Mouse (Mus musculus) mouse trophoblast stem cell (cell line): Measurements from ENCODE around the gene Jam2.

ENCODE experiments used
- in situ Hi-C, 2 experiments: fragments of 300-500 bp; cut with MseI, MboI; formaldehyde crosslinking; loops; 2 replicates in 1 of 2; 3 replicates in 1 of 2; pipeline ENCODE4 v1.15.1; 2025

Gene Jam2

DNA sequence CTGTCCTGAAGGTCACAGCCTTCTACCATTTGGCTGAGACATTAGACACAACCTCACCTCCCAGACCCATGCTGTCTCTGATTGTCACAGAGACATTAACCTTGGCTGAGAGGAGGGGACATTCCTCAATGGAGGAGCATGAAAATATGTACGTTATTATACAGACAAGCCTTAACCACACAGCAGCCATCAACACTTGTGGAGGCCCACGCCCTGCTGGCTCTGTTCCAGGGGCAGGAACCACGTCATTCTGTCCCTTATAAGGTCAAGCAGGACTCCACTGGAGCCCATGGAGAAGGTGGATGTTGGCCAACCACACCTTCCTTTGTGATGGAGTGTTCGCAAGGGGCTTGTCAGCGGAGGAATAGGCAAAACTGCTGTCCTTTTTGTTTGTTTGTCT, 5.8 kb downstream of the Jam2 start:
- in situ Hi-C loops, result no loop called here

GRCm38 (mm10) chr16:84783279-84783678, 9.4 kb downstream of the Jam2 start:
- in situ Hi-C loops, result no loop called here

- in situ Hi-C loops, result no loop called here
Observed at GRCm38 (mm10) chr16:84784966-84785365, 11.0 kb downstream of the Jam2 start.

GRCm38 (mm10) chr16:84790595-84791165, 16.8 kb downstream of the Jam2 start:
- in situ Hi-C loops, result no loop called here

DNA sequence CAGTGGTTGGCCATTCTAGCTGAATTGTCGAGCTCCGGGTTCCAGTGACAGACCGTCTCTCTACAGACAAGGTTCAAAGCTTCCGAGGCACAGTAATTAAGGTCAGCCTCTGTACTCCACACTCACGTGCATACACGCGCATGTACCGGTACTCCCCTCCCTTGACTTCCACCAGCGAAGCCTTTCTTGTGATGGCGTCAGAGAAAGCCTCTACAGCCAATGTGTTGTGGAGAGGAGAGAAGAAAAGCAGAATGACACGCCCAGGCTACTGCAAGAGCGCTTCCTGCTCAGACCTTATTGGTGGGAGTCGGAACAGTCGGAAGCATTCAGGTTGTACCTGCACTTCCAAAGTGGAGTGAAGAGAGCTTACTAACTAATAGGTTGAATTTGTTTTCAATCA, 19.5 kb downstream of the Jam2 start:
- in situ Hi-C loops, result no loop called here

DNA sequence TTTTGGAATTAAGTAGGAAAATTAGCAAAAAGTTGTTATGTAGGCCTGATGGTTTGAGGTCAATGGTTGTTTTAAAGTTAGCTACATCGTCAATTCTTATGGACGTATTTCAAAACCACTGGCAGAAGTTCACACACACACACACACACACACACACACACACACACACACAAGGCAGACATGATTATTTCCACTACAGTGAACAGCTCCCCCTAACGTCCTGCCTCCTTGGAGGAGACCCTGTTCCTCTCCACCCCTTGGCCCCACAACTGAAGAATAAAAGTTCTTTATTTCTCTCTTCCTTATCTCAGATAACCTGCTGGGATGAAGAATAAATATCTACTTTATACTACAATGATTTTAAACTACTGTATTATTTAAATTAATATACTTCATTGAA, 21.4 kb downstream of the Jam2 start:
- in situ Hi-C loops, result no loop called here

GRCm38 (mm10) chr16:84796678-84797077, 22.8 kb downstream of the Jam2 start:
- in situ Hi-C loops, result no loop called here

DNA sequence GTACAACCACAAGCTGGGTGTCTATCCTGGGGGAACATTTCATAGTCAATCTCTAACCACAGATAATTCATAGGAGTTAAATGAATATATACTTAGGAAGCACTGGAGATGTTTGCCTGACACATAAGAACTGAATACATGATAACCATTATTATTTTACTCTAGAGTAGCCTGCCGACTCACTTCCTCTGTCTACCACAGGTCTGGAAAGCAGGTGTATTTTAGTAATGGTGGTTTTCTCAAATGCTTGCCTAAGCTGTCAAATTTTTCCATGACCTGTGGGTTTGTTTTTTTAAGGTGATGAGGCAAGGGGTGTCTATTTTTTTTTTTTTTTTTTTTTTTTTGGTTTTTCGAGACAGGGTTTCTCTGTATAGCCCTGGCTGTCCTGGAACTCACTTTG, 26.1 kb downstream of the Jam2 start:
- in situ Hi-C loops, result no loop called here

- in situ Hi-C loops, result no loop called here
Observed at GRCm38 (mm10) chr16:84802217-84802616, 28.3 kb downstream of the Jam2 start.

DNA sequence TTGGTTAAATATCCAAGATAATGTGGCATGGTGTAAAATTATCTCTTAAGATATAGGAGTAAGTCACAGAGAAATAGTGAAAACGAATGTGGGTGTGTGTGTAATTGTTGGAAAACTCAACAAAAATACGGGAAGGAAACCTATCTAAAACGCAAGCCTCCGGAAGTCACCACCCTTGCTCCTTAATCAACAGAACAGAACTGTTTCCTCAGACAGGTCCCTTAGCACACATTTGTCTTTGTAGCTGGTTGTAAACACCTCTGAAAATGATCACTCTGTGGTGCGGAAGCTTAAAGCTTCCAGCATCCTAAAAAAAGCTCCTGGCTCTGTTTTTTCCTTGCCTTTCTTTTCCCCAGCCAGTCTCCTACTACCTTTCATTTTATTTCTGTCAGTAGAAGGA, 30.9 kb downstream of the Jam2 start:
- in situ Hi-C loops, result no loop called here

GRCm38 (mm10) chr16:84806175-84806574, 32.3 kb downstream of the Jam2 start:
- in situ Hi-C loops, result no loop called here

GRCm38 (mm10) chr16:84807874-84808273, 34.0 kb downstream of the Jam2 start:
- in situ Hi-C loops, result no loop called here

DNA sequence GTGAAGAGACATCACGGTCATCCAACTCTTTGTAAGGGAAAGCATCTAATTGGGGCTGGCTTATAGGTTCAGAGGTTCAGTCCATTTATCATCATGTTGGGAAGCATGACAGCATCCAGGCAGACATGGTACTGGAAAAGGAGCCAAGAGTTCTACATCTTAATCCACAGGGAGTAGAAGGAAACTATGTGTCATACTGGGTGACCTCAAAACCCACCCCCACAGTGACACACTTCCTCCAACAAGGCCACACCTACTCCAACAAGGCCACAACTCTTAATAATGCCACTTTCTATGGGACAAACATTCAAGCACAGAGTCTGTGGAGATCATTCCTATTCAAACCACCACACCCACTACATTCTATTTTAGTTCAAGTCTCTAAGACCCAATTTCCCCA, 36.3 kb downstream of the Jam2 start:
- in situ Hi-C loops, result no loop called here

DNA sequence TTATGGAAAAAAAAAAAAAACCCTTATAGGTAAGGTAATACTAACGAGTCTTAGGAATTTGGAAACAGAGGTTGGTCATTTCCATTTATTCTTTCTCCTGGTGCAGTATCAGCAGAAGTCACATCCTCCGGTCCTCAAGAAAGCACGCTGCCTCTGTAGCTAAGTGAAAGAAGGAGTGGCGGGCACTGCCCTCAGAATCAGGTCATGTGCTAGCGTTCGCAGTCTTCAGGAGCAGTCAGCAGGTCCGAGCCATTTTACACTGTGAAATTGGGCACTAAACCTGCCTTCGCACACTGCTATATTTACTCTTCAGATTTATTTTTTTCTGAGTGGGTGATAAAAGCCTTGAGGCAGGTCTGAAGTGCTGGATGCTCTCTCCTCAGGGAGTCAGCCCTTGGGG, 39.9 kb downstream of the Jam2 start:
- in situ Hi-C loops, result no loop called here

DNA sequence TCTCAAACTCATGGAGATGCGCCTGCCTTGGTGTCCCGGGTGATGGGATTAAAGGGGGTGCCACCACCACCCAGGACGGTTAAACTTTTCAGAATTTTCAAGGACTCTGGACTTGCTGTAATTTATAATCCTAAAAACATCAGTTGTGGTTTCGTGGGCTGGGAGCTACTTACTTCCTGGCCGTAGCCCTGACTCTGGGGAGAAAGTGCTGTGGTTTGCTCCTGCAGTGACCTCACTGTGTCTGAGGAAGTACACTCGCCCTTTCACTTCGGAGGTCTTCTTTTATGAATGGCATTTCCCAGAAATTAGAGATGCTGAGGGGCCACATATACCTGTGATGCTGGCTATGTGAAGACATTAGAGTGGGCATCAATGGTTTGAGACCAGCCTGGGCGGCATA, 40.6 kb downstream of the Jam2 start:
- in situ Hi-C loops, result no loop called here

DNA sequence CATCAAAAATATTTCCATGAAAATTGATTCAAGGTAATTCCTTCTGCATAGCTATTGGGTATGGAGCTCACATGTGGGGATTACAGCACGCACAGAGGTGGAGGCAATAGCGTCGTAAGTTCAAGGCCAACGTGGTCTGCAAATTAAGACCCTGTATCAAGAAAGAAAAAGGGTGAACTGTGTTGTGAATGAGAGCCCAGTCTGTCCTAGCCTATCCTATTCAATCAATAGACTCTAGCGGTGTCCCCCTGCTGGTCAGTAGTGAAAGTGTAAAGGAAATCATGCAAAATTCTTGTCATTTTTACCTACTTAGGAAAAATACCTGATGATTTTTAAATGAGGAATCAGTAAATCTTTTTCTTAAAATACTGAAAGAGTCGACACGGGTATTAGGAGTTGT, 43.5 kb downstream of the Jam2 start:
- in situ Hi-C loops, result no loop called here

- in situ Hi-C loops, result loop anchor here in 1 of 2 experiments (10.0 kb wide), 1 partner anchor 90 kb away; the partner anchor contains the start of gene Mrpl39
Observed at GRCm38 (mm10) chr16:84825009-84825408, 51.1 kb downstream of the Jam2 start.

- in situ Hi-C loops, result loop anchor here (5.0 kb wide), 1 partner anchor 839 kb away; no protein-coding TSS in a partner anchor
Observed at GRCm38 (mm10) chr16:84831696-84832095, 57.8 kb downstream of the Jam2 start.

GRCm38 (mm10) chr16:84832736-84833135, 58.8 kb downstream of the Jam2 start:
- in situ Hi-C loops, result loop anchor here (5.0 kb wide), 1 partner anchor 840 kb away; no protein-coding TSS in a partner anchor

DNA sequence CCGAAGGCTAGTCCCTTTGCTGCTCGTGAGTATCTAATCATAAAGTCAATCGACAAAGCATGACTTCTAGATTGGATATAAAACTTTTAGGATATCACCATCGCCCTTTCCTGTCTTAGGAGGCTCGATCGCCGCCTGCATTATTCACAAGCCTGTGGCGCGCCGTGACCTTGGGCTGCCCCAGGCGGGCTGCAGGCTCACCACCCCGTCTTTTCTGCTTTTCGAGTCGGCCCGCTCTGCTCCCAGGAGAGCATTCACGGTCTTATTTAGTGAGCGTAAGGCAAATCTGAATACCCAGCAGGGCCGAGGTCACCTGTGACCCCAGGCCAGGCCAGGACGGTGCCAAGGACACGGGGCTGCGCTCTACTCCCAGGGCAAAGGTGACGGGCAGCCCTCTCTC, 60.4 kb downstream of the Jam2 start:
- in situ Hi-C loops, result loop anchor here (5.0 kb wide), 1 partner anchor 842 kb away; no protein-coding TSS in a partner anchor

DNA sequence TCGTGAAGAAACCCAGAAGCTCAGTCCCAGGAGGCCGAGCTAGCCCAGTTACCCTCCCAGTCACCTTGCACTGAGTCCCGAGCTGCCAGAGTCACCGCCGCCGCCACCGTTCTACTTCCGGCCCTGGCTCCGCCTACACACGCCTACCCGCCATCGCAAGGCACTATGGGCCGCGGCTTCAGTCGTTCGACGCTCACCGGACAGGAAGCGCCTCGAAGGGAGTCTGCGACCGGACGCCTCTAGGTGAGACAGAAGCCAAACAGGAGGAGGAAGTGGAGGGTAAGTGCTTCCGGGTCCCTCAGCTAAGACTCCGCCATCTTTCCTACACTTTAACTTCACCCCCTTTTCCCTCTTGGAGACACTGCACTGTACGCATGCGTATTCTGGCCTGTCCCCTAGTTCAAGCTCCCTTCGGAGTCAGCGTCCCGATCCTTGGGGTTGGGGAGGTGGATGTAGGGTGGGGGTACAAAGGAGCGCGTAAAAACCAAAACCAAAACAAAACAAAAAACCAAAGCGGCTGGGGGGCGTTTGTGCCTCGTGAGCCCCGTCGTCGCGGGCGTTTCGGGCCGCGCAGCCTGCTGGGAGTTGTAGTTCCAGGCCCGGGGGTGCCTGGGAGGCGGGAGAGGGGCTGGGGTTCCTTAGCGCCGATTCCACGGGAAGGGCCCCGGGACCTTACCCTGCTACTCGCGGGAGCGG, 61.0 kb downstream of the Jam2 start, which contains the start of gene Gabpa:
Gene Gabpa, plus strand, starts transcription at position 181 of the 696 bp plus-strand sequence.
- in situ Hi-C loops, result loop anchor here (5.0 kb wide), 1 partner anchor 843 kb away; no protein-coding TSS in a partner anchor

GRCm38 (mm10) chr16:84835441-84835822, 61.5 kb downstream of the Jam2 start, which contains the start of gene Atp5j:
Gene Atp5j, minus strand, starts transcription at chr16:84835625.
- in situ Hi-C loops, result no loop called here
